Mouse (Mus musculus) erythroblast, embryonic 14.5 days (primary cell): ENCODE results near the gene Timm13. TPM values are rescaled to one million over a fixed set of nuclear protein-coding genes. Genes with fewer than 3 reads are reported as not detected.

Experiments used
- H3K27me3 ChIP-seq: 2 replicates; pipeline ENCODE4 v1.6.1; 2012; ENCODE audit warnings: inconsistent platforms; ENCODE audit not compliant: control insufficient read depth
- H3K36me3 ChIP-seq: 2 replicates; pipeline ENCODE4 v1.6.1; 2012; ENCODE audit warnings: mild to moderate bottlenecking, inconsistent platforms; ENCODE audit not compliant: control insufficient read depth
- H3K4me1 ChIP-seq: 2 replicates; pipeline ENCODE4 v1.6.1; 2012; ENCODE audit warnings: inconsistent platforms; ENCODE audit not compliant: control insufficient read depth
- H3K4me3 ChIP-seq: replicated peaks from 2 replicates; pipeline ENCODE3; 2012; ENCODE audit warnings: moderate library complexity, mild to moderate bottlenecking, inconsistent platforms
- H3K9me3 ChIP-seq: 2 replicates; pipeline ENCODE4 v1.6.1; 2012; ENCODE audit warnings: low read length, inconsistent platforms, mixed read lengths; ENCODE audit not compliant: control insufficient read depth
- GATA1 ChIP-seq: IDR thresholded peaks from 2 replicates; pipeline ENCODE4 v1.6.1; 2012; ENCODE audit warnings: low read length, inconsistent platforms, mixed read lengths
- TAL1 ChIP-seq: IDR thresholded peaks from 3 replicates; pipeline ENCODE4 v1.6.1; 2012; ENCODE audit warnings: low read length, inconsistent platforms, mixed read lengths
- polyA plus RNA-seq: library from polyadenylated mRNA; stranded (reverse); fragments of >175 nt; gene quantifications from 2 replicates; pipeline ENCODE4 v1.2.3, GENCODE M21; 2012

Gene Timm13
- polyA plus RNA-seq, 1 experiment, result 32.1 TPM

- H3K4me3 ChIP-seq, result no peak overlapping the region
- TF ChIP-seq TAL1 (no peak), GATA1 (no peak)
- H3K4me1 ChIP-seq, result peaks cover 45% of the 10 kb centered on the region
- H3K27me3 ChIP-seq, result peaks cover 100% of the 10 kb centered on the region
- no peaks in the 10 kb centered on the region for H3K36me3 ChIP-seq
- H3K9me3 ChIP-seq, result peaks cover 12% of the 10 kb centered on the region; the same call in 1 of the 2 replicates
Measured at GRCm38 (mm10) chr10:80934136-80934985, 33.6 kb upstream of the Timm13 start.

- TF ChIP-seq GATA1, result no peak
- no peak for TF ChIP-seq TAL1
- H3K27me3 ChIP-seq, result peaks cover 100% of the 10 kb centered on the region
- no peaks in the 10 kb centered on the region for H3K36me3 ChIP-seq
- H3K4me1 ChIP-seq, result peaks cover 50% of the 10 kb centered on the region
- H3K4me3 ChIP-seq, result no peak overlapping the region
- H3K9me3 ChIP-seq, result peaks cover 12% of the 10 kb centered on the region; the same call in 1 of the 2 replicates
Measured at GRCm38 (mm10) chr10:80933421-80933979, 32.7 kb upstream of the Timm13 start.

GRCm38 (mm10) chr10:80932700-80933420, 32.1 kb upstream of the Timm13 start:
- Histone ChIP-seq H3K27me3 (peaks cover 94% of the 10 kb centered on the region), H3K36me3 (no peaks in the 10 kb centered on the region), H3K9me3 (peaks cover 12% of the 10 kb centered on the region; the same call in 1 of the 2 replicates), H3K4me3 (no peak overlapping the region), H3K4me1 (peaks cover 50% of the 10 kb centered on the region)
- no peak for TF ChIP-seq GATA1
- no peak for TF ChIP-seq TAL1

- H3K4me1 ChIP-seq, result peaks cover 47% of the 10 kb centered on the region
- TF ChIP-seq TAL1, result no peak
- TF ChIP-seq GATA1, result no peak
- H3K4me3 ChIP-seq, result no peak overlapping the region
- H3K9me3 ChIP-seq, result peaks cover 12% of the 10 kb centered on the region; the same call in 1 of the 2 replicates
- peaks cover 87% of the 10 kb centered on the region for H3K27me3 ChIP-seq
- H3K36me3 ChIP-seq, result no peaks in the 10 kb centered on the region
Measured at GRCm38 (mm10) chr10:80932206-80932605, 31.4 kb upstream of the Timm13 start.

- no peak overlapping the region for H3K4me3 ChIP-seq
- H3K27me3 ChIP-seq, result peaks cover 82% of the 10 kb centered on the region
- H3K36me3 ChIP-seq, result no peaks in the 10 kb centered on the region
- TF ChIP-seq GATA1 (no peak), TAL1 (no peak)
- peaks cover 12% of the 10 kb centered on the region; the same call in 1 of the 2 replicates for H3K9me3 ChIP-seq
- H3K4me1 ChIP-seq, result peaks cover 47% of the 10 kb centered on the region
Measured at GRCm38 (mm10) chr10:80931695-80932094, 30.9 kb upstream of the Timm13 start.

GRCm38 (mm10) chr10:80931153-80931671, 30.4 kb upstream of the Timm13 start:
- H3K9me3 ChIP-seq, result peaks cover 12% of the 10 kb centered on the region; the same call in 1 of the 2 replicates
- TF ChIP-seq TAL1 (no peak), GATA1 (no peak)
- H3K4me1 ChIP-seq, result peaks cover 47% of the 10 kb centered on the region
- no peaks in the 10 kb centered on the region for H3K36me3 ChIP-seq
- no peak overlapping the region for H3K4me3 ChIP-seq
- H3K27me3 ChIP-seq, result peaks cover 77% of the 10 kb centered on the region

GRCm38 (mm10) chr10:80930361-80931152, 29.8 kb upstream of the Timm13 start:
- Histone ChIP-seq H3K9me3 (peaks cover 12% of the 10 kb centered on the region; the same call in 1 of the 2 replicates), H3K4me3 (peak overlapping the region; percentile 59), H3K36me3 (no peaks in the 10 kb centered on the region), H3K4me1 (peaks cover 47% of the 10 kb centered on the region), H3K27me3 (peaks cover 71% of the 10 kb centered on the region)
- no peak for TF ChIP-seq GATA1
- TF ChIP-seq TAL1, result no peak
